Mouse (Mus musculus) adrenal gland, postnatal 14 days (tissue): ENCODE data around the gene Xkrx. TPM values are rescaled to one million over a fixed set of nuclear protein-coding genes. Genes with fewer than 3 reads are reported as not detected.
"Not testable (repeated sequence)": the region's sequence is repeated elsewhere in the genome, so short reads cannot be mapped to it uniquely, and the experiment has no call there.

Experiments used
- DNase-seq: peaks from one replicate; pipeline ENCODE4 v3.0.0; 2021; ENCODE audit warnings: mixed read lengths
- long read RNA-seq, 2 experiments: library from polyadenylated mRNA; stranded (forward); transcript quantifications; one replicate each; pipeline ENCODE4 v2.0.0; 2021
- total RNA-seq: library from RNA; stranded (reverse); gene quantifications from 2 replicates; pipeline ENCODE4 v1.2.3, GENCODE M21; 2021

Gene Xkrx
- total RNA-seq: 1.2 and 2.3 TPM in 2 replicates
- long read RNA-seq, experiment 1: 0 reads
- long read RNA-seq, experiment 2: 0 reads

DNA sequence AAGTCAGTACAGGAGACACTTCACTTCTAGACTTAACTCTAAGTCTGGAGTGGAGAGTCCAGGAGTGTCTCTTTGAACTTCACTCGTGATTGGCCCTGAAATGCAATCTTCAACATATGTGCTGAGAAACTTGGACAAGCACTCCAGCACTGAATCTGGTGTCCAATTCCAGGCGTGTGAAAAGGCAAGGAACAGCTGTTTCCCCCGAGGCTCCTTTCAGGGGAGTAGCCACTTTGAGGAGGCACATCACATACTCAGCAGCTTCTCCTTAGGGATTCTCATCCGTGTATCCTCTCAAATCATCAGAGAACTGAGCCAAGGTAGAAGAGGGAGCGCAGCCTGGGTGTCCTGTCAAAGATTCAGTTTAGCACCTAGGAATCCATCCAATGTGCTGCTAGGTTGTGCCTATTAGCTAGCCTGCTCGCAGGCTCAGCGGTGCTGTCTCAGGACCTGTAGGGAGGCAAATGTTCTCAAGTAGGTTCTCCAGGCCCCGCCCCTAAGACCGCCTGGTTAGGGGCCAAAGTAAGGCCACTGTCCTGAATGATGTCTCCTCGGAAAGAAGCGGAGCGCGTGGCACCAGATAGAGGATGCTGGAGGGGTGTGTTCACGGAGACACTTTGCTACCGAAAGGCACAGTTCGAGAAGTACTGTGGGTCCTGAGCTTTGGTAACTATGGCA is at the start of gene Xkrx:
TSS of gene Xkrx (minus strand) at position 34 of the 678 bp plus-strand sequence.
- DNase-seq: no peak

DNA sequence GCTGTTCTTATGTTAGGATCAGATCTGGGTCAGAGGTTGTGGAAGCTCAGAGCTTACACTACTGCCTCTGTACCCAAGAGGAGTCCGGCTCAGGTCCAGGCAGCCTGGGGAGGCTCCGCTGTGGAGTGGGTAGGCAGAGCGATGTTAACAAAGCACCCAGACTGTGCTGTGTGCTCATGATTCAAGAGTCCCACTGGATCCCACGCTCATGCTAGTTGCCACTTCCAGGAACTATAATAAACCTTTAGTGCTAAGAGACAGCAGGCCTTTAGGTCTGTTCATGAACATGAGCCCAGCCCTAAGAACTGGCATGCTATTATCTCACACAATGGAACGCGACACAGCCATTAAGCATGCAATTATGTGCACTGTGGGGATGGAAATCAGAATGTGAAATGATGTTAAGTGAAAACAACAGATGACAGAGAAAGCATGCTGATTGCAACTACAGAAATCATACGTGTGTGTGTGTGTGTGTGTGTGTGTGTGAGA is 49.3 kb upstream of the Xkrx start:
- no peak for DNase-seq

DNA sequence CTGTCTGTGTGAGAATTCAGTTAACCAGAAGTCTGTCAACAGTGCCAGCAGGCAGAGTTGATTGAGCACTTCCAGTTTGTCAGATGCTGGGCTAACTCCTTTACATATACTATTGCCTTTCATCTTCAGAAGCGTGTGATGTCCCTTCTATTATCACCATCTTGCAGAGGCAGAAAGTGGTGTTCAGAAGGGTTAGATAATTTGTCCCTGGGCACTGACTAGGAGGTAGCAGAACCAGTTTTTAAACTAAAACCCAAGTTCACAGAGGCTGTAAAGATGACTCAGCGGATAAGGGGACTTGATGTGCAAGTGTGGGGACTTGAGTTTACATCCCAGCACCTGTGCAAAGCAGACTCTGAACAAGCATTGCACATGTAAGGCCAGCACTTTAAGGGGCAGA is 46.6 kb upstream of the Xkrx start:
- no peak for DNase-seq

DNA sequence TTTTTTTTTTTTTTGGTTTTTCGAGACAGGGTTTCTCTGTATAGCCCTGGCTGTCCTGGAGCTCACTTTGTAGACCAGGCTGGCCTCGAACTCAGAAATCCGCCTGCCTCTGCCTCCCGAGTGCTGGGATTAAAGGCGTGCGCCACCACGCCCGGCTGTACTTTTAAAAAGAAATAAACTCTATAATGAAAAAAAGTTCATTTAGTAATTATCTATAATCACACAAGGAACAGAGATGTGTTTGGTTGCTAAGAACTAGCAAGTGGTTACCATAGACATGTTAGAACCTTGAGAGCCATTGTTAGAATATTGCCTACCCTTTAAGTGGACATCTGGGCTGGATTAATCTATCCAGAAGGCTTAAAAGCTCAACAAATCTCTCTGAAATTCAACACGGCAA is 25.3 kb upstream of the Xkrx start, which contains the start of gene Arl13a:
TSS of gene Arl13a (plus strand) at position 301 of the 400 bp plus-strand sequence.
- DNase-seq: not testable (repeated sequence)

DNA sequence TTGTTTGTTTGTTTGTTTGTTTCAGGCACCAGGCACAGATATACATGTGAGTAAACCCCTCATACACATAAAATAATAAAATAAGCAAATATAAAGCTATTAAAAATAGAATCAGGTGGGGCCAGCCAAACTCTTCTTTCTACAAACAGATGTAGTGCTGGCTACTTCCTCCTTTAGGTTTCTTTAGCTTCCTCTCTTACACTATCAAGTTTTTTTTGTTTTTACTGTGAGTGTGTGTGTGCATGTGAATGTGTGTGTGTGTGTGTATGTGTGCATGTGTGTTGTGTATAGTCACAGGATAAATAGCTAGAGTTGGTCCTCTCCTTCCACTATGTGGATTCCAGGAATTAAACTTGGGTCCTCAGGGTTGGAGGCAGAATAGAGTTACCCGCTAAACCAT is 12.8 kb upstream of the Xkrx start:
- no peak for DNase-seq

DNA sequence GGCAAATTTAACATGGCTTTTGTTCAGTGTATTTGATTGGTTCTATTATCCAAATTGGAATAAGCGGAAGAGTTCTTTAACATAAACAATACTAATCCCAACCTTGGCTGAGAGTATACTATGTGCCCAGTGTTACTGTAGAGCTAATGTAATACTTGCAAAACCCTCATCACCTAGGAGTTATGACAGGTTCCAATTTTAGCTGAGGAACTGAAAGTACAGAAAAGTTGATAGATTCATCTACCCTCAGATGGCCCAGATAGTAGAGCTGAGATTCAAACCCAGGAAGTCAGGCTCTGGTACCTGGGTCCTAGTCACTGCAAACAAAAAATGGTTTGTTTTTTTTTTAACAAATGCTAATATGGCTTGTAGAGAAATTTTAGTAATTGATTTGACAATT is 8.7 kb upstream of the Xkrx start:
- no peak for DNase-seq

DNA sequence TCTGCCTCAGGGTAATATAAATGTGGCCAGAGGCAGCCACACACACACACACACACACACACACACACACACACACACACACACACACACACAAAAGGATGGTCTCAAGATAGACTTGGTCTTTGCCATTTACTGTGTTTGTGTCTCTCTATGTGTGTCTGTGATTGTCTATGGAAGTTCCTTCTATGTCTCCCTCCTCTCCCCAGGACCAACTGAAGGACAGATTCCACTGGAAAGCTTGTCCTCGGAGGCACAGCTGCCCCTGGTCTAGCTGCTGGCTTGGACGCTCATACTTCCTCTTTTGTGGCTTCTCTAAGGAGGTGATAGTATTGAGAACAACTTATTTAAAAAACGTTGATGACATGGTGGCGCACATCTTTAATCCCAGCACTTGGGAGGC is 1.6 kb upstream of the Xkrx start:
- no peak for DNase-seq

DNA sequence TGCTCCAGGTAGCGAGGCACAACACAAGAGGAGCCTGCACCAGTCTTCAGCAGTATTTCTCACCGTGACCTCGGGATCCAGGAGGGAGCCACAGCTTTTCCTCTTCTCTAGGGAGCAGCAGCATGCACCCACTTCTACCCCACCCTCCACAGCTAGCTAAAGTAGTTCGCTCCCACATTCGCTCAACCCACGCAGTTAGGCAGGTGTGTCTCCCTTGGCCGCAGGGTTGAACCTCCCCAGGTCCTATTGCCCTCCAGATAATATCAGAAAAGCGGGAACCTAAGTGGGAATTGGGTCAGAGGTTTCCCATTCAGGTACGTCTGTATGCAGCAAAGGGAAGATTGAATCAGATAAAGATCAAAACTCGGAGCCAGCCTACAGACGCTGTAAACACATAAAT is 950 bp upstream of the Xkrx start:
- DNase-seq: no peak

DNA sequence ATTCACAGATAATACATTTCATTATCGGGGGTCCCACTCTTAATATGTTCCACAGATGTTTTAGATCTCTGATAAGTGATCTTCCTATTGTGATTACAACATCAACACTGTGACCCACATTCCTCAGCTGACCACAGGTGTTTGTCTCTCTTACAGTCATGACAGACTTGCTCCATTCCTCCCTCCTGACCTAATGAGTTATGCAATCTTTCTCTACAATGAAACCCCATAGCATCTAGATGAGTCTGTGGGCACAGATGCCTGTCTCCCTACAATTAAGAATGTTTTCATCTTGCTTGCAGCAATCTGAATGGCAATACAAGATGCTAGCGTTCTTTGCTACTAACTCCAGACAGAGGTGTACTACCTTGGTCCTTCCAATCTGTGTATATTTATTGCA is 1.4 kb downstream of the Xkrx start:
- DNase-seq: no peak

DNA sequence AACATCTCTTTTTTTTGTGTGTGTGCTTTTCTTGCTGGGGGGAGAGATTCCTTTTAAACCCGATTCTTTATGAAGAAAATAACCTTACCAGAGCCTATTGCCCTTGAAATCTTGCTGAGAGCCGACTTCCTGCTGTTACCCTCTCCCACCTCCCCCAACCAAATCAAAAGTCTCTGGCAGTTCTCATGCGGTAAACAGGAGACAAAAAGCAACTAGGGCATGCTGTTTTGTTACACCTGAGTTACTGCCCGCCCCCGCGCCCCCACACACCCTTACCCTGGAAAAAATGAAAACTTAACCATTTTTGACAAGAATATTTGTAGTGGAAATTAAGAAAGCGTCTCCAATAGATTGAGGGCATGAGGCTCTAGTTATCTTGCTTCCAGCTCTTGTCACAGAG is 3.7 kb downstream of the Xkrx start:
- no peak for DNase-seq

DNA sequence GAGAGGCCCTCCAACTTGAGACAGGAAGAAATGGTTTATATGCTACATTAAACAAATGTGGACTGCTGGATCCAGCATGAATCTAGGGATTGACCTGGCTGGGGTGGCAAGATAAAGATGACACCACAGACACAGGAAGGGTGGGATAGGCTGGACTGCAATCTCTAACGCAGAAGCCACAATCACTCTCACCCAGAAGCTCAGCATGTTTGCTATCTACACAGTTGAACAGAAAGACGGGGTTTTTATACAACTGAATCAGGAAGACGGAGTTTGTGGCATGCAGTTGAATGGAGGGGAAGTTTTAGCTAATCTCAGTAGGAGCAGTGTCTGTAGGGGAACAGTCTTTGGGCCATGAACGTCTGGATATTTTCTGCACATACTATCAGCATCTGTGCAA is 19.9 kb downstream of the Xkrx start:
- DNase-seq: no peak

DNA sequence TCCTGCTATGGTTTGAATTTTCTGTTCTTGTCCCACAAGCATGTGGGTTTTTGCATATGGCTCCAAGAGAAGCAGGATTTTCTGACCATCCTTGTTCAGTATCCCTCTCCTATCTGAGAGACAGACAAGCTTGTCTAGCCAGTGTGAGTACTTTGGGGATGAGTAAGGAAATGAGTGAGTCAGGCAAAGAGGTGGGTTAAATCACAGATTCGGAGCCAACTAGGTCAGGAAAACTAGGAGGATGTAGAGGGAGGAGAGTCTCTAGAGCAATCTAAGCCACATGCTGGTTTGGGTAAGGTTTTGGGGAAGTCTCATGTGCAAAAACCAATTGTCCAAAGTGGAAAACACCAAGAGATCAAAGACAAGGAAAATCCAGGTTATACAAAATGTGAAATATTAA is 20.3 kb downstream of the Xkrx start:
- no peak for DNase-seq

DNA sequence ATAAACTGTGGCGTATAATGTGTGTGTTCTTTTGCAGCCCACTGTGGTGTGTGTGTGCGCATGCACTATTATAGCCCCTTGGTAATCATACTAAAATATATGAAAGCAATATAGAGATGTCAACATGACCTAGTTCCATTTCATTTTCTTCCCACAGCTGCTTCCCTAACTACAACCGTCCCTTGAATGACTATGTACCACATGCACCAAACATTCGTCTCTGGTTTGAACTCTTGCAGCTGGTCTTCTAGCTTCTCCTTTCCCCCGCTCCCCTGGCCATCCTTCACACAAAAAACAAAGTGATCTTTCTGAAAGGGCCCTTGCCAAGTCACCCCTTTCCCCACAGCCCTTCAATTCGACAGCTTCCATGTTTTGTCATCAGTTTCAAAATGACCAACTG is 21.9 kb downstream of the Xkrx start:
- DNase-seq: no peak

DNA sequence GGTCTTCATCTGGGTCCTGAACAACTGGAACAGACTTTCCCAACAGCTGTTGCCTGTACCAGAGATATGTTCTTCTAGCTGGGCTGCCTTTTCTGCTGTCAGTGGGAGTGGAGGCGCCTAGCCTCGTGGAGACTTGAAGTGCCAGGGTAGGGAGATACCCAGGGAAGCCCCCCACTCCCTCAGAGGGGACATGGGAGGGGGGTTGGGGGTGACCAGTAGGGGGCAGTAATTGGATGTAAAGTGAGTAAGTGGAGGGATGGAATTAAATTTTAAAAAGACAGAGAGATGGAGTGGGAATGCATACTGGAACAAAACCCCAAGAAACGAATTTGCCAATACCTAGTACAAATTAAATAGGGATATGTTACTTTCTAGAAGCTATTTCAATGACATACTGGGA is 28.1 kb downstream of the Xkrx start:
- no peak for DNase-seq

DNA sequence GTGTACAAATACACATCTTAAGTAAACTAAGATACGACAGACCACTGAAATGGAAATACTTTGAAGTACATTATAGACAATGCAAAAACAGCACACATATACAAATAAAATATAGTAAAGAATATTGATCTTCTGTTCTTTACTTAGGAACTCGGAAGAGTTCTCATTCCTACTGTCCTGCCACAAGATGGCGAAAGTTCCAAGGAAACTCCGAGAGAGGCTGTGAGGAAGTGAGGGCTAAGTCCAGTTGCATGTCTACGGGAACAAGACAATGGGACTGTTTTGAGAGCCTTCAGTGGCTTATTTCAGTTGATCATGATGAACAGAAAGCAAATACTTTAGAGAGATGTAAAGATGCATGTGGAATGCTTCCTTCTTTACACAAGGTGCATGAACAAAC is 29.6 kb downstream of the Xkrx start:
- DNase-seq: peak; percentile 29

DNA sequence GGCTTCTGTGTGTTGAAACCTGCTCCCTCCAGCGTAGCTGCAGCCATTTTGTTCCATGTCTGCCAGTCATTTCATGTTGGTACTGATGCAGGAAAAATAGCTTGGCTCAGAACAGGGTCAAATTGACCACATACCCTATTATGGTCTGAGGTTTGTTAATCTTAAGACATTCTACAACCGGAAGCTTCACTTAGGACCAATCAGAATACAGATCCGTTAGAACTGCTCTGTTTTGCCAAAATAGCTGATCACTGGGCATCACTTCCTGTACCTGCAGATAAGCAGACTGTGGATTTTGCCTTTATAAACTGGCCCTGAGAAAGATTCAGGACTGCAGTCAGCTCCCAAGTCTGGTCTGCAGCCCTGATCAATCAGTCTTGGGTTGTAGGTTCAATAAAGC is 33.3 kb downstream of the Xkrx start:
- DNase-seq: no peak

DNA sequence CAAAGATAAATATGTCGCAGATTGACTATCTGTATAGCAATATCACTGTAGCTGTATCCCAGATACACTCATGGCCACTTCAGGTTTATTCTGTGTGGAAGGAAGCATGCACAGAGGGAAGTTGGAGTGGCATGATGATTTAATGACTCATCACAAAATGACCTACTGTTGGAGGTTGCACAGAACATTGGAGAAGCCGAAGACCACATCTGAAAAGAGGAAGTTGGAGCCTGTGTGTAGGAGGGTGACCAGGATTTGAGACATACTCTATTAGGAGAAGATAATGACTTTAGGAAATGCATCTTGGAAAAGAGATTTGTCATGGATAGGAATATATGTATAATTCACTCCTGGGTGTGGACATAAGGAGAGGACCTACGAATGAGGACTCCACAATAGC is 45.5 kb downstream of the Xkrx start:
- DNase-seq: no peak

DNA sequence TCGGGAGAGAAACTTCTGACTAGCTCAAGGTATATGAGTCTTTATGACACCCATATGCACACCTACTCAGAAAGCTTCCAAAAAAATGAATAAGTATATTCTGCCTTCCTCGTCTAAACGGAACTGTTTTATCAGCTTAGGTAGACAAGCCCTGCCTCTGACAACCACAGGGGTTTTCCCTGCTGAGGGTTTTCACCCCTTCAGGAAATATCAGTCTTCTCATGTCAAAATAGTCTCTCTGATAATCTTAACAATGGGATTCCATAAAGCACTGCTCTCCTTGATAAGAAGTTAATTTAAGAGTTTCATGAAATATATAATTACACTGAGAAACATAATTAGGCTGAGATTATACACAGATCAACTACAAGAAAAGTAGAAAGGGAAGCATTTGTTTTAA is 50.1 kb downstream of the Xkrx start:
- no peak for DNase-seq

DNA sequence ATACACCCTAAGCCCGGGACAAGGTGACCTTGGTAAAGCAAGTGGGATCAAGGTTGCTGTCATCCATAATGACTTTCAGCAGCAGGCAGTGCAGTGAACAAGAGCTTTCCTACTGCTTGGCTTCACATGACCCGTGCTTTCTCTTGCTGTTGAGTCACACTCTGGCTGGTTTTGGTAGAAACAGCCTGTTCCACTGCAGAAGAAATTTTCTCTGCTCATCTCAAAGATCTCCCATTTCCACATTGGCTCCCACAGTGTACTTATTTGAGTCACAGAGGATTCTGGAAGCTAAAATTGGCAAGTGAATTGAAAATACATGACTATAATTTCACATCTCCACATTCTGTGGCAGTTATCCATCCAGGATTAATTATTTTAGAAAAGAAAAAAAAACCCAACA is 59.2 kb downstream of the Xkrx start:
- DNase-seq: no peak

Other genes with a start within 250 kb of the Xkrx start
- gene Sytl4, start 180.3 kb downstream of the Xkrx start, total RNA-seq: 9.0 and 11.0 TPM in 2 replicates
- 49.1 and 50.2 TPM in 2 replicates for gene Cstf2, start 102.9 kb downstream of the Xkrx start, total RNA-seq
- gene Arl13a, start 25.4 kb upstream of the Xkrx start, total RNA-seq: not detected in 2 replicates
- gene Nox1, start 59.9 kb upstream of the Xkrx start, total RNA-seq: 0.67 and 0.68 TPM in 2 replicates
- 41.4 and 43.2 TPM in 2 replicates for gene Trmt2b, start 114.9 kb upstream of the Xkrx start, total RNA-seq
- gene Tmem35a, start 133.1 kb upstream of the Xkrx start, total RNA-seq: 170 and 191 TPM in 2 replicates
- 7.6 TPM in 2 replicates for gene Cenpi, start 146.0 kb upstream of the Xkrx start, total RNA-seq
- 0.41 and 0.53 TPM in 2 replicates for gene Drp2, start 242.5 kb upstream of the Xkrx start, total RNA-seq